Mouse (Mus musculus) heart, embryonic 12.5 days (tissue): Measurements from ENCODE around the gene Kcnab2. TPM values are rescaled to one million over a fixed set of nuclear protein-coding genes. Genes with fewer than 3 reads are reported as not detected.

Source experiments
- ATAC-seq: fragments of 200-750 bp; cut with Nextera tagmentation; 2 replicates; pipeline ENCODE4 v1.8.0; 2017; ENCODE audit warnings: moderate TSS enrichment, moderate library complexity; ENCODE audit not compliant: insufficient number of reproducible peaks, low FRiP score
- H3K27ac ChIP-seq: fragments of 300-500 bp; sonication (generic); 2 replicates; pipeline ENCODE4 v1.5.1; 2016; ENCODE audit warnings: mild to moderate bottlenecking, moderate library complexity; ENCODE audit not compliant: poor library complexity, severe bottlenecking
- H3K27me3 ChIP-seq: fragments of 300-500 bp; sonication (generic); replicated peaks from 2 replicates; pipeline ENCODE4 v1.6.1; 2016; ENCODE audit warnings: mild to moderate bottlenecking, moderate library complexity
- H3K36me3 ChIP-seq: fragments of 300-500 bp; sonication (generic); 2 replicates; pipeline ENCODE4 v1.6.1; 2016; ENCODE audit warnings: mild to moderate bottlenecking, moderate library complexity
- H3K4me1 ChIP-seq: fragments of 300-500 bp; sonication (generic); replicated peaks from 2 replicates; pipeline ENCODE4 v1.6.1; 2016; ENCODE audit warnings: mild to moderate bottlenecking
- H3K4me2 ChIP-seq: fragments of 300-500 bp; sonication (generic); 2 replicates; pipeline ENCODE4 v1.6.1; 2016; ENCODE audit warnings: mild to moderate bottlenecking, moderate library complexity
- H3K4me3 ChIP-seq: fragments of 300-500 bp; sonication (generic); 2 replicates; pipeline ENCODE4 v1.5.1; 2016; ENCODE audit warnings: mild to moderate bottlenecking
- H3K9ac ChIP-seq: fragments of 300-500 bp; sonication (generic); 2 replicates; pipeline ENCODE4 v1.6.1; 2016; ENCODE audit warnings: mild to moderate bottlenecking, moderate library complexity
- H3K9me3 ChIP-seq: fragments of 300-500 bp; sonication (generic); replicated peaks from 2 replicates; pipeline ENCODE4 v1.6.1; 2016; ENCODE audit warnings: mild to moderate bottlenecking, moderate library complexity
- WGBS: fragments of 180-500 bp; shearing (Covaris S2); methylation state at CpG from one replicate; pipeline ENCODE4 v1.1.7; 2016; 5-methylcytosine and 5-hydroxymethylcytosine counted together
- polyA plus RNA-seq: library from polyadenylated mRNA; unstranded; fragments of >200 nt; fragmentation: Nextera tagmentation; extraction: Ambion mirVana; gene quantifications from 2 replicates; pipeline ENCODE4 v1.2.1, GENCODE M21; 2016

Gene Kcnab2
- polyA plus RNA-seq, 1 experiment from 2014 or later: 5.6 TPM

DNA sequence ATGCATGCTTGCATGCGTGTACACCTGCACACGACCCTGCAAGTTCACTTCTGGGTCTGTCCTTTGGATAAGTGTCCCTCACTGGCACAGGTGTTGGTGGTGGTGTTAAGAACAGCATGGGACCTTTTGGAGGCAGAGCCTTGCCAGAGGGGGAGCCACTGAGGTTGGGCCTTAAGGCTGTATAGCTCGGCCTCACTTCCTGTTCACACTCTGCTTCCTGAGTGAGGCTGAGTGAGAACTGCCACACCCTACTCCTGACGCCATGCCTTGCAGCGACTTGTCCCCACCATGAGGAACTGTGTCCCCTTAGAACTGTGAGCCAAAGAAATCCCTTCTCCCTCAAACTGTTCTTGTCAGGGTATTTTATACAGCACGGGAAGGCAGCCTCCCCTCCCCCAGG, 26.3 kb downstream of the Kcnab2 start:
- H3K4me2 ChIP-seq: no peak overlapping the region
- 0 out of 2 replicates have a peak, but pooled peaks cover 4% of the 10 kb centered on the region for H3K9me3 ChIP-seq
- peaks cover 2% of the 10 kb centered on the region; the same call in 1 of the 2 replicates for H3K4me1 ChIP-seq
- H3K27me3 ChIP-seq: no peaks in the 10 kb centered on the region
- no peak overlapping the region for H3K27ac ChIP-seq
- no peaks in the 10 kb centered on the region for H3K36me3 ChIP-seq
- 78% methylated on average over 6 of the region's 6 CpGs for WGBS
- no peak overlapping the region for H3K4me3 ChIP-seq
- ATAC-seq: no peak
- H3K9ac ChIP-seq: no peak overlapping the region

DNA sequence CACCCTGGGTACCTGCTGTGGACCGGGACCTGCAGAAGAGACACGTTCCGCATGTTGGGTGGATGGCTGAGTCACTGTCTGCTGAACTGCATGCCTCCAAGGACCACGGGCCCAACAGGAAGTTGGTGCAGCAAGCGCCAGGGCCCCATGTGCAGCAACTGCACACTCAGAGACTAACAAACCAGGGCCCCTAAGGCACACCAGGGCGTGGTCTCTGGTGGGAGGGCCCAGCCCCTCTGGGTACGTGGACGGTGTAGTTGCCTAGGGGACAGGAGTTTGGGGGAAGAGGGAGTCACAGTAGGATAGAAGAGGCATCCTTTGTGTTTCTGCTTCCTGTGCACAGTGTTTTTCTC, 29.0 kb downstream of the Kcnab2 start:
- Histone ChIP-seq H3K9me3 (0 out of 2 replicates have a peak, but pooled peaks cover 4% of the 10 kb centered on the region), H3K4me2 (no peak overlapping the region), H3K27ac (no peak overlapping the region), H3K36me3 (no peaks in the 10 kb centered on the region), H3K4me3 (no peak overlapping the region), H3K9ac (no peak overlapping the region), H3K4me1 (no peaks in the 10 kb centered on the region), H3K27me3 (no peaks in the 10 kb centered on the region)
- 65% methylated on average over 8 of the region's 8 CpGs for WGBS
- no peak for ATAC-seq

DNA sequence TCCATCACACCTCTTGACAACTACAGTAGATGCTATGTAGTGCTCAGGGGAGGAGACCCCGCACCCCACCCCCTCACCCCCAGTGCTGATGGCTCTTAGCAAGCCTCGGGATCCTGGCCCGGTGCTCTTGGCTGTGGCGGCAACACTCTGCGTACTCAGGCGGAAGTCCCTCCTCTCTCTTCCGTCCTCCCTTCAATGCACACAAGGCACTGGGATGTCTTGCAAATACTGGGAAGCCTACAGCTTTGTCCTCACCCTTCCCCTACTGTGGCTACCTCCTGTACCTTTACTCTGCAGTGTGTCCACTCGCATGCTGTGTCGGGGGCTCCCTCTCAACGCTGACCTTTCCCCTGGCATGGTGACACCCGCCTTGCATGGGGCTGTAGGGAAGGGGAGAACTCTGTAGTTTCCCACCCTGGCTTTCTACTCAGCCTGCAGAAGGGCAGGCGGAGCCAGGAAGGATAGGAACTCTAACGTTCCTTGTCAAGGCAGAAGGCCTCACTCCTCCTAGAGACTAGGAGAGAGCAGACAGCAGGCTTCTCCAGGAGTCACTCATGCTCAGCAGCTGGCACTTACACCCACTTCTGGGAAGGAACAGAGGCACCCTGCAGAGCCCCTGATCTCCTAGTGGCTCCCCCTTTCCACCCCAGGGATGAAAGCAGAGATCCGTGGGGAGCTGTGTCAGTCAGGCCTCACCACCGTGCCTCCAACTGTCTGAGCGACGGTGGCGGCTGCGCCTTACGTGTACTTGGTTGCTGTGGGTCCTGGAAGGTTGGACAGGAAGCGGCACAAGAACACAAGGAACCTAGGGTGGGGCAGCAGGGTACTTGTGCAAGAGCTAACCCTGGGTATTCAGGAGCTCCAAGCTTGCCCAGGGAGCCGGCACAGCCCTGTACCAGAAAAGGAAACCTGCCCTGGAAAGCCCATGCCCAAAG, 29.7 kb downstream of the Kcnab2 start:
- no peak overlapping the region for H3K4me2 ChIP-seq
- 74% methylated on average over 22 of the region's 22 CpGs for WGBS
- no peak overlapping the region for H3K27ac ChIP-seq
- no peak for ATAC-seq
- no peak overlapping the region for H3K4me3 ChIP-seq
- no peaks in the 10 kb centered on the region for H3K4me1 ChIP-seq
- H3K9me3 ChIP-seq: 0 out of 2 replicates have a peak, but pooled peaks cover 4% of the 10 kb centered on the region
- no peaks in the 10 kb centered on the region for H3K36me3 ChIP-seq
- no peaks in the 10 kb centered on the region for H3K27me3 ChIP-seq
- H3K9ac ChIP-seq: no peak overlapping the region

DNA sequence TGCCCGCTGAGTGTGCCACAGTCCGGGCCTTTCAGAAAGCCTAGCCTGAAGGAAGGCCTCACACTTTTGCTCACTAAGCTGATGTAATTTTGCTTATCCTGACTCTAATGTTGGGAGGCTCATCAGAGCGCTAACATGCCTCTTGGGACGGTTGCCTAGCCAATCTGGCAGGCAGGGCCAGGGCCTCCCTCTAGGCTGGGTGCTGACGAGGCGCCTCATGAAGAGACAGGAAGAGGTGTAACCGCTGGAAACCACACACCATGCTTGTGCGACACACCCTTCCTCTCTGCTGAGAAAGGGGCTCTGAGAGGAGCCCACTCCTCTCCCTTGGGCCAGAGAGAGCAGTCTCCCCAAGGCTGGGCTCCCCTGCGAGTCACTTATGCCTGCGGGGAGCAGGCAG, 31.5 kb downstream of the Kcnab2 start:
- no peak overlapping the region for H3K27ac ChIP-seq
- ATAC-seq: no peak
- H3K4me1 ChIP-seq: no peaks in the 10 kb centered on the region
- H3K4me3 ChIP-seq: no peak overlapping the region
- no peaks in the 10 kb centered on the region for H3K9me3 ChIP-seq
- no peak overlapping the region for H3K9ac ChIP-seq
- H3K4me2 ChIP-seq: no peak overlapping the region
- H3K36me3 ChIP-seq: no peaks in the 10 kb centered on the region
- 67% methylated on average over 10 of the region's 10 CpGs for WGBS
- H3K27me3 ChIP-seq: 0 out of 2 replicates have a peak, but pooled peaks cover 3% of the 10 kb centered on the region

DNA sequence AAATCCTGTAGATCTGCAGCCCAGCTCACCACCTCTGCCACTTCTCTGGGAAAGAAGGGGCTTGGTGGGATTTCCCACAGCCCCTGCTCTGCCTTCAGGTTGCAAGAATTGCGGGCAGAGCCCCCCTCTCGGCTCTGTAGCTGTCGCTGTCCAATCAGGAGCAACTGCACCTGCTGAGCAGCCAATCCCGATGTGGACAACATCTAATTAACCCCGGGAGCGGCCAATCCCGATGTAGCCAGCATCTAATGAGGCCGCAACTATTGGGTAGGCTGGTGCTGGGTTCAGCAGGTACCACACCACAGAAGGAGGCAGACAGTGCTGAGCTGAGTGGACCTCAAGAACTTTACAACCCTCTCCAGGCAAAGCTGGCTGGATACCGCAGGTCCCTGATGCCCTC, 36.1 kb downstream of the Kcnab2 start:
- Histone ChIP-seq H3K4me3 (no peak overlapping the region), H3K4me1 (no peaks in the 10 kb centered on the region), H3K27me3 (peaks cover 27% of the 10 kb centered on the region; the same call in 1 of the 2 replicates), H3K9ac (no peak overlapping the region), H3K4me2 (no peak overlapping the region), H3K9me3 (no peaks in the 10 kb centered on the region), H3K27ac (no peak overlapping the region), H3K36me3 (no peaks in the 10 kb centered on the region)
- 37% methylated on average over 9 of the region's 9 CpGs for WGBS
- ATAC-seq: no peak

DNA sequence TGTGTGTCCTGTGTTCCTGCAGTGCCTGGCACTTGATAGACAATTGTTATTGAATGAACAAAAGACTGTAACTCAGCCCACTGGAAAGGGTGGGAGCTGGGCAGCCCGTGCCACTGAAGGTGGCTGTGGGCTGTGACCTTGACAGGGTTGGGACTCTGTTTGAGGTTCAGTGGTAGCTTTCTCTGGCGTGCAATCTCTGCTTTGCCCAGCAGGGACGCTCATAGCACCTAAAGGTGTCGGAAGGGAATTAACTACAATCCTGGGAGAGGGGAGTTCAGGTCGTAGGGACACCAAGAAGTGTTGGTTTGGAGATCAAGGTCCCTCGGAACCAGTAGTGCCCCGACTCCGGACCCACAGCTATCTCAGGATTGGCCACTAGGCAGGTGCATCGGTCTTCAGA, 36.8 kb downstream of the Kcnab2 start:
- Histone ChIP-seq H3K27me3 (peaks cover 27% of the 10 kb centered on the region; the same call in 1 of the 2 replicates), H3K4me2 (no peak overlapping the region), H3K9ac (no peak overlapping the region), H3K4me1 (no peaks in the 10 kb centered on the region), H3K27ac (no peak overlapping the region), H3K4me3 (no peak overlapping the region), H3K9me3 (no peaks in the 10 kb centered on the region), H3K36me3 (no peaks in the 10 kb centered on the region)
- 57% methylated on average over 9 of the region's 9 CpGs for WGBS
- ATAC-seq: no peak

DNA sequence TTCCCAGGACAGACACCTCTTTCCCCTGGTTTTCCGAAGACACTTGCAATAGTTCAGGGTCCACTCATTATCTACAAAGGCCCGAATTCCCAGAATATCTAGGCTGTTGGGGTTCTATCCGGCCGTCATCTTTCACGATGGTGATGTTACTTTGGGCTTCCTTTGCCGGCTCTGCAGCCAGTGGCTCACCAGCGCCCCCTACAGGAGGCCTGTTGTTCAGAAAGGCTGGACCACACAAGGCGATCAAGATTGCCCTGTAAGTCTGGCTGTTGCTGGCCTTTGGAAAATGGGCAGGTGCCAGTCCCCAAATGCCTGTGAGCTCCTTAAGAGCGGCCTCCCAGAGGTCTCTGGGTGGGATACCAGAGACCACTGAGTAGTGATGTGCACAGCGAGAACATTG, 42.4 kb downstream of the Kcnab2 start:
- no peak for ATAC-seq
- peak overlapping the region; percentile 60 for H3K4me2 ChIP-seq
- no peaks in the 10 kb centered on the region for H3K36me3 ChIP-seq
- no peak overlapping the region for H3K27ac ChIP-seq
- H3K4me3 ChIP-seq: 0 out of 2 replicates have a peak overlapping the region, but pooled peaks have one; percentile 7
- peaks cover 47% of the 10 kb centered on the region for H3K27me3 ChIP-seq
- no peaks in the 10 kb centered on the region for H3K4me1 ChIP-seq
- no peak overlapping the region for H3K9ac ChIP-seq
- H3K9me3 ChIP-seq: no peaks in the 10 kb centered on the region
- WGBS: 15% methylated on average over 10 of the region's 10 CpGs

DNA sequence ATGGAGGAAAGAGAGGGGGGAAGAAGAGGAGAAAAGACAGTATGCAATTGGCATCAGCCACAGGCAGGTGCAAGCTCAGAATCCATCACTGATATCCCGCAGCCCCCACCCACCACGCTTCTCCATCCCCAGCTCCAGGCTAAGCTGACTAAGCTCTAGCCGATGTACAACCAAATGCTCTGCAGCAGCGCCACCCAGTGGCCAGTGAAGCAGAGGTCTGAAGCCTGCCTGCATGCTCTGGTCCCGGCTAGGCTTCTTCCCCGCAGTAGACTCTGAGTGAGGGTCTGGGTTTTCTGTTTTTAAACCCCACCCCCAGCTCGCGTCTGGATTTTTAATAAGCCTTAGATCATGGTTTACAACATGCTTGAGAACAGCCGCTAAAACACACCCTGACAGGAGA, 42.8 kb downstream of the Kcnab2 start:
- no peak overlapping the region for H3K9ac ChIP-seq
- H3K27ac ChIP-seq: no peak overlapping the region
- peaks cover 44% of the 10 kb centered on the region for H3K27me3 ChIP-seq
- 1% methylated on average over 9 of the region's 9 CpGs for WGBS
- H3K36me3 ChIP-seq: no peaks in the 10 kb centered on the region
- 0 out of 2 replicates have a peak overlapping the region, but pooled peaks have one; percentile 7 for H3K4me3 ChIP-seq
- no peaks in the 10 kb centered on the region for H3K4me1 ChIP-seq
- peak overlapping the region; percentile 60 for H3K4me2 ChIP-seq
- ATAC-seq: peak; percentile 66; the same call in 1 of the 2 replicates
- no peaks in the 10 kb centered on the region for H3K9me3 ChIP-seq

DNA sequence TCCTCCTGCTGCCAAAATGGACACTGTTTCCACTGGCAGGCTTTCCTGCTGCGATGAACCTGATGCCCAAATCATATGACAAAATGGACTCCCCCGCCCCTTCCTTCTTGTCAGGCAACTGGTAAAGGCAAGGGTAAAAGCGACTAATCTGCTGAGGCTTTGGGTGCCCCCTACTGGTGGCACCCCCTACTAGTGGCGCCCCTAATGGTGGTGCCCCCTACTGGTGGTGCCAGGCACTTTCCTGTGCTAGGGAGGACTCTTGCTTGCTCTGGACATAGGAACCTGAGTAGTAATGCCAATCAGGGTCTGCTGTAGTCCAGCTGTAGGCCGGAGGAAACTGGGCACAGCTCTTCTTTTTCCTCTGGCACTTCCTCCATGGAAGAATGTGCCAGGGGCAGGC, 45.4 kb downstream of the Kcnab2 start:
- ATAC-seq: no peak
- no peak overlapping the region for H3K27ac ChIP-seq
- no peaks in the 10 kb centered on the region for H3K9me3 ChIP-seq
- no peak overlapping the region for H3K4me2 ChIP-seq
- 44% methylated on average over 5 of the region's 5 CpGs for WGBS
- peaks cover 31% of the 10 kb centered on the region for H3K27me3 ChIP-seq
- H3K4me3 ChIP-seq: no peak overlapping the region
- H3K36me3 ChIP-seq: no peaks in the 10 kb centered on the region
- no peak overlapping the region for H3K9ac ChIP-seq
- no peaks in the 10 kb centered on the region for H3K4me1 ChIP-seq

DNA sequence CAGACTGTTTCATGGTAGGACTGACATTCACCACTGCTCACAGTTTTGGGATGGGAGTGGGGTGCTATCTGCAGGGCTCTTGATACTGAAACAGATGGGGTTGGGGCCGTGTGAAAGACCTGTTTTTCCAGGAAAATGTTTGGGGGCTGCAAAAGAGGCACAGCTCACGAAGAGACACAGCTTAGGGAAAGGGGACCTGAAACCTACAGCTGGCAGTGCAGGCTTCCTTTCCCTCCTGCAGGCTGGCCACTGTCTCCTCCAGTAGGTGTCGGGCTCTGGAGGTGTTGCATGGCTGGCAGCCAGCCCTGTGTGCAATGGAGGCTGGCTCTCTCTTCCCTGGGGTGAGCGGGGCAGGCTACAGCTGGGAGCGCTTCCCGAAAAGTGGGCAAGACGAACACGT, 49.4 kb downstream of the Kcnab2 start:
- no peak for ATAC-seq
- H3K9me3 ChIP-seq: peaks cover 4% of the 10 kb centered on the region; the same call in 1 of the 2 replicates
- no peaks in the 10 kb centered on the region for H3K4me1 ChIP-seq
- no peak overlapping the region for H3K9ac ChIP-seq
- no peaks in the 10 kb centered on the region for H3K36me3 ChIP-seq
- H3K4me2 ChIP-seq: no peak overlapping the region
- no peak overlapping the region for H3K4me3 ChIP-seq
- no peak overlapping the region for H3K27ac ChIP-seq
- WGBS: 44% methylated on average over 8 of the region's 8 CpGs
- H3K27me3 ChIP-seq: peaks cover 15% of the 10 kb centered on the region

DNA sequence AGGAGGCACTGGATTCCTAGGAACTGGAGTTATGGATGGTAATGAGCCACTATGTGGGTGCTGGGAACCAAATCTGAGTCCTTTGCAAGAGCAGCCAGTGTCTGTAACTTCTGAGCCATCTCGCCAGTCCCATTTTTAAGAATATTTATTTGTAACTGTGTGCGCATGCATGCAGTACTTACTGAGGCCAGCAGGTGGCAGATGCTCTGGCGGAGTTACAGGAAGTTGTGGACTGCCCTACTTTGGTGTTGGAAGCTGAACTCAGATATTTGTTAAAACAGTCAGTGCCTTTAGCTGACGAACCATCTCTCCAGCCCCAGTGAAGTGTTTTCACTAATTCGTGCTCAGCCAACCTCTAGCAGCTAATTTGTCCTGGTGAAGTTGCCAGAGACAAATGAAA, 52.7 kb downstream of the Kcnab2 start:
- ATAC-seq: no peak
- 55% methylated on average over 5 of the region's 5 CpGs for WGBS
- peaks cover 4% of the 10 kb centered on the region for H3K9me3 ChIP-seq

More for the DNA sequence above, 52.7 kb downstream of the Kcnab2 start:
- Histone ChIP-seq H3K4me1 (no peaks in the 10 kb centered on the region), H3K36me3 (no peaks in the 10 kb centered on the region), H3K4me3 (no peak overlapping the region), H3K27me3 (0 out of 2 replicates have a peak, but pooled peaks cover 4% of the 10 kb centered on the region), H3K4me2 (no peak overlapping the region), H3K27ac (no peak overlapping the region), H3K9ac (no peak overlapping the region)
